Mouse (Mus musculus): ENCODE data around the gene 1700047I17Rik2. TPM values are rescaled to one million over a fixed set of nuclear protein-coding genes. Genes with fewer than 3 reads are reported as not detected.

Gene 1700047I17Rik2
- polyA plus RNA-seq (2017; shearing (Covaris generic)): not detected

GRCm38 (mm10) chr12:55199306-55199705 lies at the start of gene 1700047I17Rik2:
TSS of gene 1700047I17Rik2 (plus strand) at chr12:55199592.

GRCm38 (mm10) chr12:55154559-55155448 lies 44.6 kb upstream of the 1700047I17Rik2 start, which contains the start of gene Srp54b:
TSS of gene Srp54b (plus strand) at chr12:55155104.

GRCm38 (mm10) chr12:55229626-55230519 lies 30.5 kb downstream of the 1700047I17Rik2 start, which contains the start of gene Srp54c:
TSS of gene Srp54c (plus strand) at chr12:55230168.

Other genes starting within 250 kb of the 1700047I17Rik2 start
- gene Gm20403, start 213.1 kb upstream of the 1700047I17Rik2 start, polyA plus RNA-seq (2017; shearing (Covaris generic)): 4.3 TPM
- gene Baz1a, start 185.2 kb upstream of the 1700047I17Rik2 start, polyA plus RNA-seq (2017; shearing (Covaris generic)): 104 TPM
- 16.3 TPM for gene 2700097O09Rik, start 119.5 kb upstream of the 1700047I17Rik2 start, polyA plus RNA-seq (2017; shearing (Covaris generic))
- gene Srp54a, start 119.3 kb upstream of the 1700047I17Rik2 start, polyA plus RNA-seq (2017; shearing (Covaris generic)): 131 TPM
- gene Fam177a, start 75.1 kb upstream of the 1700047I17Rik2 start, polyA plus RNA-seq (2017; shearing (Covaris generic)): 33.3 TPM
- 33.1 TPM for gene Srp54b, start 44.5 kb upstream of the 1700047I17Rik2 start, polyA plus RNA-seq (2017; shearing (Covaris generic))
- gene Srp54c, start 30.6 kb downstream of the 1700047I17Rik2 start, polyA plus RNA-seq (2017; shearing (Covaris generic)): 74.3 TPM
- gene 1110008L16Rik, start 100.0 kb downstream of the 1700047I17Rik2 start, polyA plus RNA-seq (2017; shearing (Covaris generic)): 8.5 TPM
- 20.0 TPM for gene Ppp2r3c, start 103.4 kb downstream of the 1700047I17Rik2 start, polyA plus RNA-seq (2017; shearing (Covaris generic))
- gene Psma6, start 184.6 kb downstream of the 1700047I17Rik2 start, polyA plus RNA-seq (2017; shearing (Covaris generic)): 281 TPM

Data from CD4-positive, CD25-positive, alpha-beta regulatory T cell (primary cell).